8 mouse cellular contexts compared by ENCODE assay signal in the genomic region with DNA sequence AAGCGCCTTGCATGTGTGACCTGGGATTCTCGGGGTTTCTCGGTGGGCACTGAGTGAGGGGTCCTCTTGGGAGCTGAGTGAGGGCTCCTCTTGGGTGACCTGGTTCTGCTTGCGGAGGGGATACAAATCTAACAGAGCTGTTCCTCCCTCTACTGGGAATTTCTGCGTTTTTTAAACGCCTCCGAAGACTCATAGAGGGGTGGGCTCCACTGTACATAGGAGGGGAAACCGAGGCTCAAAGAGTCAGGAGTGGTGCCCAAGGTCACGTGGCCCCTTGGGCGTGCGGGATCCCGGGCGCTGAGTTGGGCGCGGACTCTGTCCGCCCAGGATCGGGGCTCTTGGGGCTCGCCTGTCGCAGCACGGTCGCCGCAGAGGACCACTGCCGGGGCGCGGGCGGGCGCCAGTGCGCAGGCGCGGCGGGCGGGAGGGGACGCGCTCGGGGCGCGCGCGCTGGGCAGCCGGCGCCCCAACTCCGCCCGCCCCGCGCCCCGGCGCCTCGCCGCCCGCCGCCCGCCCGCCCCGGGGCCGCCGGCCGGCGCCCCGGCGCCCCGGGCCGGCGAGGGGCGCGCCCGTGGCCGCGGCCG. TPM values are rescaled to one million over a fixed set of nuclear protein-coding genes. Genes with fewer than 3 reads are reported as not detected.
DNase-seq lines count a peak whose midpoint lies in the region; ATAC-seq and TF ChIP-seq lines count a peak whose summit lies in the region.

Gene Adcy1 (plus strand): TSS at position 489 of the 584 bp plus-strand sequence.

- 17% methylated on average over 69 of the region's 69 CpGs for WGBS in embryonic facial prominence, embryonic 10.5 days
- WGBS in intestine, embryonic 15.5 days, result under 1% methylated on average over 53 of the region's 69 CpGs
- WGBS in liver, embryonic 11.5 days, result 1% methylated on average over 35 of the region's 69 CpGs
- WGBS in small intestine, adult 2 months, result 26% methylated on average over 69 of the region's 69 CpGs

- TF ChIP-seq CTCF in small intestine, adult 2 months (IDR thresholded peaks at IDR 0.05; ENCODE audit: extremely low read depth, insufficient read length, insufficient replicate concordance, low read depth, low read length), result no peak

- ATAC-seq in intestine, embryonic 15.5 days, result peak; percentile 61
- no peak for ATAC-seq in liver, embryonic 11.5 days (replicated peaks; ENCODE audit: low FRiP score)

- intact Hi-C loops in gastrocnemius, postnatal 36 days (cut with DNase I), result no loop called here

- H3K27ac ChIP-seq in ES-E14 (ENCODE audit: insufficient read depth, low read depth, low read length, poor library complexity, severe bottlenecking), result no peak within 1 kb of the TSS
- peak within 1 kb of the TSS; percentile 72 for H3K27ac ChIP-seq in embryonic facial prominence, embryonic 10.5 days (replicated peaks)
- no peak within 1 kb of the TSS for H3K27ac ChIP-seq in intestine, embryonic 15.5 days
- no peak within 1 kb of the TSS for H3K27ac ChIP-seq in liver, embryonic 11.5 days (ENCODE audit: low read depth, low read length)
- no peak within 1 kb of the TSS for H3K27ac ChIP-seq in small intestine, adult 2 months (ENCODE audit: insufficient read depth, low read depth, low read length)

- in situ Hi-C loops in ES-E14 (cut with MboI; ENCODE audit: low sequenced_read_pairs in 2 of 2, unreplicated experiment in 2 of 2), result no loop called here

- no peak for TF ChIP-seq POLR2A in small intestine, adult 2 months (IDR thresholded peaks at IDR 0.05; ENCODE audit: low read depth, low read length)

- peak; percentile 45 for DNase-seq in gastrocnemius, postnatal 10 days
- no peak for DNase-seq in gastrocnemius, postnatal 36 days
- DNase-seq in ES-E14 (ENCODE audit: low read depth, low spot score), result no peak
- peak; percentile 73 for DNase-seq in embryonic facial prominence, embryonic 10.5 days (ENCODE audit: low spot score)
- DNase-seq in liver, embryonic 11.5 days (ENCODE audit: low spot score), result no peak
- DNase-seq in urinary bladder, adult 2 months (ENCODE audit: low spot score), result no peak

- H3K4me3 ChIP-seq in ES-E14 (ENCODE audit: insufficient read depth in 1 of 2, low read depth in 1 of 2, low read length in 2 of 2, poor library complexity in 1 of 2, severe bottlenecking in 1 of 2), result peak within 1 kb of the TSS; percentile 72 to 85
- H3K4me3 ChIP-seq in embryonic facial prominence, embryonic 10.5 days, result peak within 1 kb of the TSS; percentile 72
- H3K4me3 ChIP-seq in intestine, embryonic 15.5 days (replicated peaks), result peak within 1 kb of the TSS; percentile 60
- H3K4me3 ChIP-seq in liver, embryonic 11.5 days (ENCODE audit: low read depth, low read length), result peak within 1 kb of the TSS; percentile 57
- peak within 1 kb of the TSS; percentile 47 for H3K4me3 ChIP-seq in small intestine, adult 2 months (ENCODE audit: low read depth, low read length)

- peaks cover 5 to 21% of the 10 kb centered on the region in 2 experiments for H3K4me1 ChIP-seq in ES-E14 (ENCODE audit: control insufficient read depth in 2 of 2, insufficient read depth in 2 of 2, low read length in 2 of 2, poor library complexity in 1 of 2)
- peaks cover 36% of the 10 kb centered on the region for H3K4me1 ChIP-seq in embryonic facial prominence, embryonic 10.5 days
- peaks cover 17% of the 10 kb centered on the region for H3K4me1 ChIP-seq in intestine, embryonic 15.5 days (replicated peaks)
- H3K4me1 ChIP-seq in liver, embryonic 11.5 days (replicated peaks; ENCODE audit: control insufficient read depth, insufficient read depth, low read length), result no peaks in the 10 kb centered on the region
- no peaks in the 10 kb centered on the region; the same call in 1 of the 2 replicates for H3K4me1 ChIP-seq in small intestine, adult 2 months (ENCODE audit: control insufficient read depth, insufficient read depth, insufficient read length, low read length)

- peaks cover 95% of the 10 kb centered on the region for H3K27me3 ChIP-seq in embryonic facial prominence, embryonic 10.5 days (replicated peaks; ENCODE audit: low read depth, poor library complexity, severe bottlenecking)
- peaks cover 55% of the 10 kb centered on the region for H3K27me3 ChIP-seq in intestine, embryonic 15.5 days (replicated peaks)
- H3K27me3 ChIP-seq in liver, embryonic 11.5 days (replicated peaks; ENCODE audit: control insufficient read depth, insufficient read depth, low read length), result peaks cover 67% of the 10 kb centered on the region
- peaks cover 14% of the 10 kb centered on the region; the same call in 1 of the 2 replicates for H3K27me3 ChIP-seq in small intestine, adult 2 months (ENCODE audit: control insufficient read depth, insufficient read depth, low read length)

- H3K36me3 ChIP-seq in ES-E14 (ENCODE audit: control insufficient read depth, insufficient read depth, low read length, poor library complexity, severe bottlenecking), result no peaks in the 10 kb centered on the region
- no peaks in the 10 kb centered on the region for H3K36me3 ChIP-seq in embryonic facial prominence, embryonic 10.5 days (replicated peaks)
- no peaks in the 10 kb centered on the region for H3K36me3 ChIP-seq in intestine, embryonic 15.5 days
- H3K36me3 ChIP-seq in liver, embryonic 11.5 days (ENCODE audit: control insufficient read depth, insufficient read depth, low read length), result no peaks in the 10 kb centered on the region
- no peaks in the 10 kb centered on the region for H3K36me3 ChIP-seq in small intestine, adult 2 months (ENCODE audit: control insufficient read depth, insufficient read depth, low read length)

- peak within 1 kb of the TSS; percentile 96 for H3K4me2 ChIP-seq in intestine, embryonic 15.5 days (replicated peaks)
- H3K4me2 ChIP-seq in liver, embryonic 11.5 days, result peak within 1 kb of the TSS; percentile 73

- peak within 1 kb of the TSS; percentile 70 for H3K9ac ChIP-seq in ES-E14 (ENCODE audit: insufficient read depth, low read depth, low read length, poor library complexity, severe bottlenecking)
- peak within 1 kb of the TSS; percentile 49 for H3K9ac ChIP-seq in intestine, embryonic 15.5 days
- no peak within 1 kb of the TSS for H3K9ac ChIP-seq in liver, embryonic 11.5 days (ENCODE audit: low read depth, low read length)

- no peaks in the 10 kb centered on the region for H3K9me3 ChIP-seq in ES-E14 (ENCODE audit: control insufficient read depth, insufficient read depth, low read depth, low read length)
- no peaks in the 10 kb centered on the region for H3K9me3 ChIP-seq in embryonic facial prominence, embryonic 10.5 days
- no peaks in the 10 kb centered on the region for H3K9me3 ChIP-seq in intestine, embryonic 15.5 days
- H3K9me3 ChIP-seq in liver, embryonic 11.5 days (ENCODE audit: control insufficient read depth, low read length), result no peaks in the 10 kb centered on the region

TF ChIP-seq in ES-E14, 5 proteins besides CTCF, POLR2A, EP300 and RAD21:
- TF ChIP-seq ZC3H11A (IDR thresholded peaks at IDR 0.05; ENCODE audit: borderline replicate concordance, low read depth, low read length), result no peak
- TF ChIP-seq ZNF384 (IDR thresholded peaks at IDR 0.05; ENCODE audit: low read depth, low read length), result no peak
- TF ChIP-seq HCFC1 (IDR thresholded peaks at IDR 0.05; ENCODE audit: borderline replicate concordance, insufficient read depth, low read length), result no peak
- TF ChIP-seq CHD2 (IDR thresholded peaks at IDR 0.05; ENCODE audit: low read depth, low read length), result no peak
- TF ChIP-seq MAFK (IDR thresholded peaks at IDR 0.05; ENCODE audit: insufficient read depth, low read depth, low read length), result no peak
TF ChIP-seq in ES-E14: peak in this region for 0.

RNA-seq across cellular contexts. Expression of gene Adcy1, which starts in this region (rescaled TPM):
- 1 to 10 TPM; 4.4 to 4.7 TPM for total RNA-seq in gastrocnemius, postnatal 10 days (2021)
- 1 to 10 TPM; 1.3 to 1.4 TPM for total RNA-seq in gastrocnemius, postnatal 36 days (2021)
- 5.5 and 7.5 TPM in 2 replicates for total RNA-seq in ES-E14 (2012; rRNA removed)
- 0.73 and 1.2 TPM in 2 replicates for polyA plus RNA-seq in embryonic facial prominence, embryonic 10.5 days (2016; fragmentation: Nextera tagmentation; extraction: Ambion mirVana)
- polyA plus RNA-seq in intestine, embryonic 15.5 days (2015; fragmentation: Nextera tagmentation; extraction: Ambion mirVana), result 0.96 and 1.1 TPM in 2 replicates
- polyA plus RNA-seq in liver, embryonic 11.5 days (2014; fragmentation: Nextera tagmentation; extraction: Ambion mirVana), result 0.73 and 0.99 TPM in 2 replicates
- 0.34 and 0.99 TPM in 2 replicates for polyA plus RNA-seq in small intestine, adult 2 months (2012; rRNA removed)
- polyA plus RNA-seq in urinary bladder, adult 2 months (2012; rRNA removed), result 2.0 and 2.9 TPM in 2 replicates

Comparison
In these comparisons a context has a peak if more than half of its experiments do, and no peak if none do; other contexts are left out.
1. DNase-seq: peak in gastrocnemius, postnatal 10 days (single experiment) and embryonic facial prominence, embryonic 10.5 days (single experiment); none in gastrocnemius, postnatal 36 days (0 of 2), ES-E14 (single experiment), liver, embryonic 11.5 days (single experiment) and urinary bladder, adult 2 months (single experiment).
2. Peak in every context shown above with its lines, with median percentiles within 50 percentile points of each other: H3K4me3 ChIP-seq.